Mouse (Mus musculus): ENCODE measurements at regions not wholly inside any gene's neighbourhood (a gene's known extent, or its start where the extent isn't known, plus 50 kb on each side); places are given as distances from the start of the nearest gene placed in this dataset.

DNA sequence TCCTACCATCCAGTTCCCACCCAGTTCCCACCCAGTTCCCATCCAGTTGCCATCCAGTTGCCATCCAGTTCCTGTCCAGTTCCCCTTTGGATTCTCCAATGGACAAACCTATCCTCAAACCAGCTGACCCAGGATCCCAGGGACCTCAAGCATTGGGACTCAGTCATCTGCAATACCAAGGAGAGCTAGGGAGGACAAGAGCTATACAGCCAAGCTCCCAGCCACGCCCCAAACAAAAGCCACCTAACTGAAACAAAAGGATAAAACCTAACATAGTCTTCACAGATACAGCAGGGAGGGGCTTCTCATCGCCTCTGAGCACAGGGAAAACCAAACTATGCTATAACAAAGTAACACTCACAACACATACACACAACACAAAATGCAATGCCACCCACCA, 145.6 kb upstream of the Nfe2l3 start:
- no peak for DNase-seq (ENCODE audit: low spot score)

DNA sequence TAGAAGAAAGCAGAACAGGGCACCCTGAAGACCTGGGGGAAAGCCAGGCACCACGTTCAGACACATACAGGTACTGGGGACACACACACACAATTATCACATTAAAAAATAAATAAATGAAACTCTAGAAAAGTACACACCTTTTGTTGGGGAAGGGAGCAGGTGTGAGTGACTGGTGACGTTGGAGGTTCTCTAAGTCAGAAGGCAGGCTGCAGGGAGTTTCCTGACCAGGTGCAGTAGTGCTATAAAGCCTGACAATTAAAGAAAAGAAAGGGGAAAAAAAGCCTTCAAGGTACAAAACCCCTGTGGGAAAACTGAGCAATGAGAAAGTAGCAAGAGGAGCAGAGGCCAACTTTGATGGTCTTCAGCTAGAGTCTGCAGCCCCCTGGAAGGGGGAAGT, 145.1 kb upstream of the Nfe2l3 start:
- DNase-seq (ENCODE audit: low spot score), result no peak

DNA sequence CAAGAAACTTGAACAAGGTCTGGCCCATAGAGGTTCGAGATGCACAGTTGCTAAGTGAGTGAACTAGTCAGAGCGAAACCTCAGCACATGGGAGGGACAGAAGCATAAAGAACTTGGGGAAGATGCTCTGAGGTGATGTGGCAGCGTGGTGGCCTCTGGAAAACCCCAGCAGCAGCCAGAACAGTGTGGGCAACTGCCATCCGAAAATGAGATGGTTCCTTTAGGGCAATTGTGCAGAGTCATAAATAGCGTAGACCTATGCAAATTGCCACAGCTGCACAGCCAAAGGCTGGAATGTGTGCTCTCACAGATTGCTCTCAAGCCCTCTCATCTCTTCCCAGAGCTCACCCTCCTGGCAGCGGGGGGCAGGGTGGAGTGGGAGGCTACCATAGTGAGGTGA, 144.7 kb upstream of the Nfe2l3 start:
- DNase-seq (ENCODE audit: low spot score), result no peak

GRCm38 (mm10) chr6:51288306-51289066, 144.0 kb upstream of the Nfe2l3 start:
- no peak for DNase-seq (ENCODE audit: low spot score)

- DNase-seq (ENCODE audit: low spot score), result no peak
Measured at GRCm38 (mm10) chr6:51289067-51289725, 143.3 kb upstream of the Nfe2l3 start.

- DNase-seq (ENCODE audit: low spot score), result peak; percentile 42
Measured at GRCm38 (mm10) chr6:51300694-51301417, 131.6 kb upstream of the Nfe2l3 start.

GRCm38 (mm10) chr6:51301831-51302230, 130.6 kb upstream of the Nfe2l3 start:
- DNase-seq (ENCODE audit: low spot score), result no peak

DNA sequence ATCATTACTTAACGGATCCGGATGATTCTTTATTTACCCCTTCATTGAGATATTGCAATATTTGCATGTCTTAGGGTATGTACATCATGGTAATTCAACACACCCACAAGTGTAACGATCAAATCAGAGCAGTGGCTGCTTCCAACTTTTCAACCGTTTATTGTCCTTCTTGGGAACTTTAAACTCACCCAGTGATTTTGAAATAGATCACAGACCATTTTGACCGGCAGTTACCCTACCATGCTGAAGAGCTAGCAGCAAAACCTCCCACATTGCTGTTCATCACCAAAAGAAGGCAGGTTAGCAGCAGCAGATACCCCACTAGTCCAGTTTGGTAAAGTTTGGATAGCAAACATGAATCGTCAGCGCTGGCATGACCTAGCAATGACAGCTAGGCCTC, 130.2 kb upstream of the Nfe2l3 start:
- no peak for DNase-seq (ENCODE audit: low spot score)

- DNase-seq (ENCODE audit: low spot score), result no peak
Measured at GRCm38 (mm10) chr6:51318341-51318740, 114.1 kb upstream of the Nfe2l3 start.

GRCm38 (mm10) chr6:51320019-51320418, 112.5 kb upstream of the Nfe2l3 start:
- no peak for DNase-seq (ENCODE audit: low spot score)

GRCm38 (mm10) chr6:51320676-51321419, 111.6 kb upstream of the Nfe2l3 start:
- DNase-seq (ENCODE audit: low spot score), result no peak

DNA sequence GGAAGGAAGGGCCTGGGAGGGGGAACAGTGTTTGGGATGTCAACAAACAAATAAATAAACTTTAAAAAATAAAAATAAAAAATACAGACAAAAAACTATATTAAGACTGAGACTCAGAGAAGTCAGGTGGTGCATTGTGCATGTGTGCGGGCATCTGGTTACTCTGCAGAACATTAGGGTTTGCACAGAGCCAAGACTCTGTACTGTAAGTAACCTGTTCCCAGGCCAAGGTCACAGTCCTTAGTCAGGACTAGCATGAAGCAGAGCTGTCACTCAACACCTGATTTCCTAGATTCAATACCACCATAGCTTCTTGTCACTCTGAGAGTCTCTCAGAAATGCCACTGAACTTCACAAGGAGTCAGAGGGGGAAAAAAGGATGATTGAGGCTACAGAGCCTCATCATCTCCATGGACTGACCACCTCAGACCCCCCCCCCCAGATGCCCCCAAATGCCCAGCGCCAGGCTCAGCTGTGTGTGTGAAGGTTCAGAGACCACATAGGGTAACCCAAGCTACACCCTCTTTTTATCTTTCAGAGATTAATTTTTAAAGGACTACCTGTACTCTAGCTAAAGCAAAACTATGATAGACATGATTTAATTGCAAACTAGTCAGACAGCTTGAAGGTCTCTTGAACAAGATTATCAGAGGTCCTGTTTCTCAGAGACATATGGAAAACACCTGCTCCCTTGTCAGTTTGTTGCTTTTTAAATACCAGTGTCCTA, 106.2 kb upstream of the Nfe2l3 start:
- no peak for DNase-seq (ENCODE audit: low spot score)

DNA sequence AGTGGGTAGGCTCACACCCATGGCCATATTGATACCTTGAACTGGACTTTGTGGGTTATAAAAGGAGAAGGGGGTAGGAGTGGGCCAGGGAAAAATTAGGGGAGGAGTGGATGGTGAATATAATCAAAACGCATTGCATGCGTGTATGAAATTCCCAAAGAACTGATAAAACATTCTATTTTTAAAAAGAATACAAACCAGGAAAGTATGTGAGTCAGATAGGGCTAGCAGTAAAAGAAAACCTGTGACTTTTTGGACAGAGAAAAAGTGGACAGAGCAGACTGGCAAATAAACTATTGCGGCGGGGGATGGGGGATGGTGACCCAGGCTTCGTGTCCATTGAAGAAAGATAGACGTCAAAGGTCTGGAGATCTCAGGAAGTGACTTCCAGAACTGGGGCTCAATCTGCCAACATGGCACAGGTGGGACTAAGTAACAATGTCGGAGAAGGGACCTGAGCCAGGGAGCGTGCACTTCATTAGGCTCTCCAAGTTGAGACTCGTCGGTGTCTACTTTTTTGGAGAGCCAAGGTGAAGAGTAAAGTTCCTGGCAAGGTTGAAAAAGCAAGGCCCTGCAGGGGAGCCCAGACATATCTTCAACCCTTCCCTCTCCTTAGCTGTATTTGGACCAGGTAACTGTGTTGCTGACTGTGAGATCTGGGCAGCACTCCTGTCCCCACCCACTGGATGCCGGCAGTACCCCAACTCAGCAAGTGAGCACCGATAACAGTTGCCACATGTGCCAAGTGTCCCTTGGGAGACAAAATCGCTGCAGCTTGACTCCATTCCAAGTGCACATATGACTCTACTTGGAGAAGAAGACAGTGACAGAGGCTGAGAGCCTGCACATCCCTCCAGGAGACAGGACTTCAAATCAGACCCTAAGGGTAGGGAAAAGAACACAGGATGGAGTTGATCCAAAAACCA, 103.1 kb upstream of the Nfe2l3 start:
- no peak for DNase-seq (ENCODE audit: low spot score)

- DNase-seq (ENCODE audit: low spot score), result no peak
Measured at GRCm38 (mm10) chr6:51330069-51330706, 102.3 kb upstream of the Nfe2l3 start.

GRCm38 (mm10) chr6:51332841-51333240, 99.6 kb upstream of the Nfe2l3 start:
- no peak for DNase-seq (ENCODE audit: low spot score)

DNA sequence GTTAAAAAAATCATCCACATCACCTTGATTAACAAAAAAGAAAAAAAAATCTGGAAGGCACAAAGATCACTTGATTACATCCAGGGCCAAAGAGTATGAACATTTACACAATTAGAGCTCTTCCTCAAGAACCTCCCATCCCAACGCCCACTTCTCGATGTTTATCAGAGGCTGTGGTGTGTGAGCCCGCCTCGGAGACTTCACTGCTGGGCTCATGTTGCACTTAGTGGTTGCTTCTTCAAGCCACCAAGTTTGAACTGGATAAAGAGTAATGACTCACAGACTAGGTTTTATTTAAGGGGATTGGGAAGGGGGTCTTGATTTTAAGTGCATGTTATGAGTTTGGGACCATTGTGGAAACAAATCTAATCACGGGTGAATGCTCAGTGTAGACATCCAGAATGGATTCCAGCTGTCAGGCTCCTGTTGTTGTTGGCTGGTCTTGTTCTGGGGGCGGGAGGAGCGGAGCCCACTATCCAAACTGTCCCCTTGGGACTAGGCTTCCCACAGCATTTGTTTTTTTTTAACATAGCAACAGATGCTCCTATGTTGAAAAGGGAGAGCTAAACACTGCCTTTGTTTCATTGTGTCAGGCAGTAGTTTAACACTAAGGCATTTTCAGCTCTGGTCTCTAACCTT, 98.6 kb upstream of the Nfe2l3 start:
- DNase-seq (ENCODE audit: low spot score), result no peak

DNA sequence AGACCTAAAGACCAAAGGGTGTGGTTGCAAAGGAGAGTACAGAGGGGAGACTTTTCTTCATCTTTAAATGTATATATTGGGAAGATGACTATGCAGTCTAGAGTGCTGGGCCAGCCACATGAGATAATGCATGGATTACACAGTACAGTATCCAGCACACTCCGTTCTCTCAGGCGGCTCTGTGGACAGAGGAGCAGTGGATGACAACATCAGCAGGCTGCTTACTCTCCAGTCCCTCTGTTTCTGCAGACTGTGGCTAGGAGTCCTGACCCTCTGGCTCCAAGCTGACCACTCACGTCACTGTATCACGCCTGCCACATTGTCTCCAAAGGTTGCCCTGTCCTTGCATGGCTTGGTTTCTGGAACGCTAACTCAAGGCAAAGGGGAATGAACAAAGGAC, 97.2 kb upstream of the Nfe2l3 start:
- DNase-seq (ENCODE audit: low spot score), result no peak

DNA sequence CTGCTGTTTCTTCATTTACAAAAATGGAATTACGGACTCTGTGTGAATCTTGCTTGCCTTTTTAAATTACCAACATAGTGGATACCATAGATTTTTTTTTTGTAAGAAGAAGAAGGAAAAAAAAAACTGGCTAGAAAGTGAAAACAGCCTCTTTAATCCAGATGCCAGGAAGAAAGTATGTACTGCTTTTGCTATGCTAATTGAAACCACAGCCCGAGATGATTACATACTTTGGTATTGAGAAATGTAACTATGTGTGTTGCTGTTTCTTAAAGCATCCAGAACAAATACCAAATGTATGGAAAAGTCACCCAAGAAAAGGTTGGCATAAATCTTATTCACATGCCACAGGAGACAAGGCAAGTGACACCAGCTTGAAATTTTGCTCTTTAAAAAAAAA, 93.2 kb upstream of the Nfe2l3 start:
- no peak for DNase-seq (ENCODE audit: low spot score)

- DNase-seq (ENCODE audit: low spot score), result no peak
Measured at GRCm38 (mm10) chr6:51347721-51348120, 84.7 kb upstream of the Nfe2l3 start.

DNA sequence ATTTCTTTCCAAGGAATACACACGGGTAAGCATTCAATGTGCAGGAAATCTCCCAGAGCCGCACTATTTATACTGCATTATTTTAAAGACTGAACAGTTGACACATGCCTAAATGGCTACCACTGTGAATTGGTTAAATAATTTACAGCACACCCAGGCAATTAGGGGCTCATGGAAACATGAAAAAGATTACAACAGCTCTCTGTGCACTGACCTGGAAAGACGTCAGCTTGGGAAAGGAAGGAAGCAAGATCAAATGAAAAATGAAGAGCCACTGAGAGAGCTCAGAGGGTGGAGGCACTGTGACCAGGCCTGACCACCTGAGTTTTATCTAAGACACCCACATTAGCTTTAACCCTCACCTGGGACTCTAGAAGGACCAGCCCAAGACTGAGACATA, 82.7 kb upstream of the Nfe2l3 start:
- DNase-seq (ENCODE audit: low spot score), result no peak

All from testis, postnatal 14 days (tissue).